Mouse (Mus musculus) G1E (cell line): ENCODE results near the gene Tll1.

Experiments used
- CTCF ChIP-seq: IDR thresholded peaks from 2 replicates; pipeline ENCODE4 v1.5.1; 2012; ENCODE audit warnings: low read depth, low read length, inconsistent platforms, mixed read lengths
- GATA1 ChIP-seq: IDR thresholded peaks from 2 replicates; pipeline ENCODE4 v1.6.1; 2012; ENCODE audit warnings: borderline replicate concordance, low read length, inconsistent platforms, mixed read lengths
- GATA2 ChIP-seq: IDR thresholded peaks from 2 replicates; pipeline ENCODE4 v1.6.1; 2012; ENCODE audit warnings: low read depth, low read length, inconsistent platforms, borderline replicate concordance
- TAL1 ChIP-seq: conservative IDR thresholded peaks from 2 replicates; pipeline ENCODE4 v1.6.1; 2012; ENCODE audit warnings: low read depth, low read length, inconsistent platforms, mixed read lengths

GRCm38 (mm10) chr8:64198326-64198725 lies 7.7 kb downstream of the Tll1 start:
- TF ChIP-seq CTCF (no peak), GATA2 (no peak), GATA1 (no peak), TAL1 (no peak)
